Mouse (Mus musculus) limb, embryonic 11.5 days (tissue): ENCODE data around the gene Synpo2. TPM values are rescaled to one million over a fixed set of nuclear protein-coding genes. Genes with fewer than 3 reads are reported as not detected.

ENCODE experiments used
- ATAC-seq: fragments of 200-750 bp; cut with Nextera tagmentation; 2 replicates; pipeline ENCODE4 v1.8.0; 2017; ENCODE audit warnings: low read depth; ENCODE audit not compliant: insufficient number of reproducible peaks, low FRiP score, low TSS enrichment
- DNase-seq: peaks from one replicate; pipeline ENCODE4 v3.0.0-alpha.2; 2015; ENCODE audit warnings: low spot score
- H3K27ac ChIP-seq: fragments of 300-500 bp; sonication (generic); replicated peaks from 2 replicates; pipeline ENCODE4 v1.5.1; 2014; ENCODE audit warnings: low read depth, mild to moderate bottlenecking, low read length
- H3K27me3 ChIP-seq: fragments of 300-500 bp; sonication (generic); 2 replicates; pipeline ENCODE4 v1.6.1; 2014; ENCODE audit warnings: mild to moderate bottlenecking, low read length, mixed read lengths; ENCODE audit not compliant: control insufficient read depth, insufficient read depth
- H3K36me3 ChIP-seq: fragments of 300-500 bp; sonication (generic); 2 replicates; pipeline ENCODE4 v1.6.1; 2014; ENCODE audit warnings: mild to moderate bottlenecking, low read length, moderate library complexity, mixed read lengths; ENCODE audit not compliant: control insufficient read depth, insufficient read depth
- H3K4me1 ChIP-seq: fragments of 300-500 bp; sonication (generic); 2 replicates; pipeline ENCODE4 v1.6.1; 2014; ENCODE audit warnings: low read length, mixed read lengths; ENCODE audit not compliant: control insufficient read depth, insufficient read depth
- H3K4me2 ChIP-seq: fragments of 300-500 bp; sonication (generic); 2 replicates; pipeline ENCODE4 v1.6.1; 2014; ENCODE audit warnings: low read depth, mild to moderate bottlenecking, moderate library complexity; ENCODE audit not compliant: severe bottlenecking
- H3K4me3 ChIP-seq: fragments of 300-500 bp; sonication (generic); 2 replicates; pipeline ENCODE4 v1.5.1; 2014; ENCODE audit warnings: low read depth, low read length
- H3K9ac ChIP-seq: fragments of 300-500 bp; sonication (generic); 2 replicates; pipeline ENCODE4 v1.6.1; 2014; ENCODE audit warnings: mild to moderate bottlenecking, low read length
- H3K9me3 ChIP-seq: fragments of 300-500 bp; sonication (generic); 2 replicates; pipeline ENCODE4 v1.6.1; 2016; ENCODE audit warnings: low read length; ENCODE audit not compliant: control insufficient read depth
- WGBS: fragments of 180-500 bp; shearing (Covaris S2); extraction: QIAGEN DNeasy Blood & Tissue Kit; methylation state at CpG from one replicate; pipeline ENCODE4 v1.1.7; 2014; 5-methylcytosine and 5-hydroxymethylcytosine counted together
- polyA plus RNA-seq: library from polyadenylated mRNA; unstranded; fragments of >200 nt; fragmentation: Nextera tagmentation; extraction: Ambion mirVana; gene quantifications from 2 replicates; pipeline ENCODE4 v1.2.1, GENCODE M21; 2014

The Synpo2 gene
- polyA plus RNA-seq, 1 experiment from 2014 or later = 4.2 TPM

DNA sequence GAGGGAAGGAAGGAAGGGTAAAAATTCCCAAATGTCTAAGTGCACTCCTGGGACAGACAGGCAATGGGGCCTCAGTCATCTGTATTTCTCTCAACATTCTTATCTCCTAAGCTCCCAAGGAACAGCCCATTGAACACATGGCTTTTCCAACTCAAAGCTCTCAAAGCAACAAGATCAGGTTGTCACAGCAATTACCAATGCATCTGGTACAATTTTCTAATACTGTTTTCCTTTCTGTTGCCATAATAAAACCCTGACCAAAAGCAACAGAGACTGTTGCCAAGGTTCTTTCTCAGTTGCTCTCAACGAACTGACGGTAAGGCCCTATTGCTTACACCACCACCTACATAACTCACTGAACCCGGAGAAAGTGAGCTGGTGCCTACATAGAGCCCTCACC, 8.7 kb downstream of the Synpo2 start:
- no peak overlapping the region for H3K27ac ChIP-seq
- H3K4me1 ChIP-seq = no peaks in the 10 kb centered on the region
- DNase-seq = peak; percentile 11
- H3K9ac ChIP-seq = no peak overlapping the region
- no peak for ATAC-seq
- no peak overlapping the region for H3K4me3 ChIP-seq
- no peaks in the 10 kb centered on the region for H3K36me3 ChIP-seq
- no peaks in the 10 kb centered on the region for H3K9me3 ChIP-seq
- H3K4me2 ChIP-seq = no peak overlapping the region
- no peaks in the 10 kb centered on the region for H3K27me3 ChIP-seq
- WGBS = 96% methylated on average over 3 of the region's 3 CpGs

DNA sequence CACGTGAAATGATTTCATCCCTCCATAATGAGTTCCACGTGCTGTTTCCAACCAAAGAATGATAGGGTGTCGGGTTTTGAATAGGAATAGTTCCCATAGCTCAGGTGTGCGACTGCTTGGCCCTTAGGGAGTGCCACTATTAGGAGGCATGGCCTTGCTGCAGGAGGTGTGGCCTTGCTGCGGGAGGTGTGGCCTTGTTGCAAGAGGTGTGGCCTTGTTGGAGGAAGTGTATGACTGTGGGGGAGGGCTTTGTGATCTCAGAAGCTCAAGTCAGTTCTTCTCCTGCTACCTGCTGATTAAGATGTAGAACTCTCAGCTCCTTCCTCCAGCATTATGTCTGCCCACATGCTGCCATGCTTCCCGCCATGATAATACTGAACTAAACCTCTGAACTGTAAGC, 17.3 kb downstream of the Synpo2 start:
- Histone ChIP-seq H3K27me3 (no peaks in the 10 kb centered on the region), H3K4me3 (no peak overlapping the region), H3K4me1 (no peaks in the 10 kb centered on the region), H3K9me3 (no peaks in the 10 kb centered on the region), H3K36me3 (no peaks in the 10 kb centered on the region), H3K27ac (no peak overlapping the region), H3K4me2 (no peak overlapping the region), H3K9ac (no peak overlapping the region)
- no peak for ATAC-seq
- 41% methylated on average over 6 of the region's 6 CpGs for WGBS
- DNase-seq = no peak

DNA sequence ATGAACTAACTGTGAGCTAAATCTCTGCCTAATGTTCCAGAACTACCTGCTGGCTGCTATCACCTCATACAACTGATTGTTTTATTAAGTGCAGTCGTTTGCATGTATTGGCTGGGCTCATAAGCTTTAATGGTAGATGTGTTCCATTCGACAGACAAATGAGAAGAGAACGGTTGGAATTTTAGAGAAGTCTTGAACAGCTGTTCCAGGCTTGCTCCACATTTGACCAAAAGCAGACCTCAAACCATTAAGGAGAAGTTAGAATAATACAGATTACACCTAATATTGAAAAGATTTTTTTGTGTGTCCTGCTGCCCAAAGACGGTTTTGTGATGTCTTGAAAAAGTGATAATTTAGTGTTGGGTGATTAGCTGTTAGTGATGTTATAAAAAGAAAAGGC, 27.1 kb downstream of the Synpo2 start:
- Histone ChIP-seq H3K27me3 (no peaks in the 10 kb centered on the region), H3K9ac (no peak overlapping the region), H3K4me2 (no peak overlapping the region), H3K36me3 (no peaks in the 10 kb centered on the region), H3K9me3 (no peaks in the 10 kb centered on the region), H3K27ac (no peak overlapping the region), H3K4me3 (no peak overlapping the region), H3K4me1 (no peaks in the 10 kb centered on the region)
- DNase-seq (no peak), ATAC-seq (no peak)
- WGBS = 40% methylated on average over 4 of the region's 4 CpGs

DNA sequence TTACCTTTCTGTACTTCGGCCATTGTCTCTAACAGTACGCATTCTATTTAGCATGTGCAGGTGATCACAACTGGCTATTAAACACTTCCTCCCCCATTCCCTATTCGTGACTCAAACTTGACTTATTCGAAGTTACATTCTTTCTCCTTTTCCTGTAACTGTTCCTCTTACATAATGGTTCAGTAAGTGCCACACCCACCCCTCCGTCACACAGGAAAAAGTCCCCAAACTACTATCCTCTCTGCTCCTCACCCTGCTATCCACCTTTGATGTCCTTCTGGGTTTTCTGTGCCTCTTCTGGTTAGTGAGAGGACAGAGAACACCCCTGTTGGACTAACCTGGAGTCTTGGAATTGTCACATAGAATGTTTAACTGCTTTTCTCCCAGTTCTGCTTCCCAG, 28.6 kb downstream of the Synpo2 start:
- Histone ChIP-seq H3K4me3 (no peak overlapping the region), H3K9me3 (no peaks in the 10 kb centered on the region), H3K4me2 (no peak overlapping the region), H3K9ac (no peak overlapping the region), H3K27ac (no peak overlapping the region), H3K36me3 (no peaks in the 10 kb centered on the region), H3K4me1 (no peaks in the 10 kb centered on the region), H3K27me3 (no peaks in the 10 kb centered on the region)
- DNase-seq (no peak), ATAC-seq (no peak)
- WGBS = 80% methylated on average over 5 of the region's 5 CpGs

DNA sequence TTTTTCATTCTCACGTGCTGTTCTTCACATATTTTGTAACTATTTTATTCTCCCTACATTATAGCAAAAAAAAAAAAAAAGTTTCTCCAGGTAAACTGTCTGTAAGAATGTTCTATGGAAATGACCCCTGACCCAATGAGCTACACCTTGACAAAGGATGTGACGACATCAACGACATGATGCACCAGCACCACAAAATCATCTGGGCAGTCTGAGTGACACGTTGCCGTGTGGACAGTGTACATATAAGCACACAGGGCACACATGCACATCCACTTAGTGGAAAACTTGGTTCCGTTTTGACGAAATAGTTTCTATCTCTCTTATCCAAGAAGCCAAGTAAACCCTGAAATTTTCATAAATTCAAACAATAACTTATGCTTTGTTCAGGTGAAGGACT, 30.5 kb downstream of the Synpo2 start:
- Histone ChIP-seq H3K27ac (no peak overlapping the region), H3K4me1 (no peaks in the 10 kb centered on the region), H3K36me3 (no peaks in the 10 kb centered on the region), H3K9ac (no peak overlapping the region), H3K27me3 (no peaks in the 10 kb centered on the region), H3K9me3 (no peaks in the 10 kb centered on the region), H3K4me2 (no peak overlapping the region), H3K4me3 (no peak overlapping the region)
- DNase-seq = no peak
- 88% methylated on average over 7 of the region's 7 CpGs for WGBS
- ATAC-seq = no peak

- no peak for ATAC-seq
- WGBS = 75% methylated on average over 6 of the region's 6 CpGs
- Histone ChIP-seq H3K9me3 (no peaks in the 10 kb centered on the region), H3K27ac (no peak overlapping the region), H3K9ac (no peak overlapping the region), H3K27me3 (no peaks in the 10 kb centered on the region), H3K4me3 (no peak overlapping the region), H3K4me2 (no peak overlapping the region), H3K4me1 (no peaks in the 10 kb centered on the region), H3K36me3 (no peaks in the 10 kb centered on the region)
- no peak for DNase-seq
Measured at GRCm38 (mm10) chr3:123205065-123205464, 30.9 kb downstream of the Synpo2 start.

DNA sequence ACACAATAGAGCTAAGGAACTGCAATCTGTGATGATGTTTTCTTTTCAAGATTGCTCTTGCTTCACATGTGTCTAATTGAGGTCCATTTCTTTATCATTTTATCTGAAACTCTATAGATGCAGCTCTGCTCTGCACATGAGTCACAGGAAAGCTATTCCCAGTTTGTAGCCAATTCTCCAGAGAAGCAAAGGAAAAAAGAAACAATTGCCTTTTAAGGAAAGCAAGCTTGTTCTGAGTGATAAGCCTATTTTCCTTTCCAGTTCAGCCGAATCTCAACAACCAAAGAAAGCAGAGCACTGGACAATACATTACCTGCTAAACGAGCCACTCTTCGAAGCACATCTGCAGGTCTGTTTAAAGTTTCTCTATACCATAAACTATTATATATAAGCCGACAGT, 31.3 kb downstream of the Synpo2 start:
- Histone ChIP-seq H3K27me3 (no peaks in the 10 kb centered on the region), H3K9ac (no peak overlapping the region), H3K4me2 (no peak overlapping the region), H3K36me3 (no peaks in the 10 kb centered on the region), H3K4me1 (no peaks in the 10 kb centered on the region), H3K4me3 (no peak overlapping the region), H3K27ac (no peak overlapping the region), H3K9me3 (no peaks in the 10 kb centered on the region)
- WGBS = 68% methylated on average over 4 of the region's 4 CpGs
- DNase-seq (no peak), ATAC-seq (no peak)

GRCm38 (mm10) chr3:123201798-123202197, 34.2 kb downstream of the Synpo2 start:
- WGBS = 91% methylated on average over 2 of the region's 2 CpGs
- ATAC-seq = no peak

DNA sequence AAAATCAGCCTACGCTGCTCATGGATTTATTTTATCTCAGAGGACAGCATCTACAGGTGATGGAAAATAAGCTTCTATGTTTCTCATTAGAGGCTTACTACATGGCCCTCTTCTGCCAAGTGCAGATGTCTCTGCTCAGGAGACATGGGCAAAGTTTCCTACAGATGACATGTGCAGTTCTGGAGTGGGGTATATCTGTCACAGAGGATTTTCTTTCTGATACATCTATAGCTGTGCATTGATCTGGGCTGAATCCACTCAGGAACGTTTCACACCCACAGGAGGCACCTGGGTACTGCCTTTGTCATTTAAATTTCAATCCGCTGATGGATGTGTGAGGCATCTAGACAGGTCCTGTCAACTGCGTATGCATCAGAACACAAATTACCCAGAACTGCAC, 42.2 kb downstream of the Synpo2 start:
- Histone ChIP-seq H3K4me1 (no peaks in the 10 kb centered on the region), H3K4me2 (no peak overlapping the region), H3K9ac (no peak overlapping the region), H3K4me3 (no peak overlapping the region), H3K27ac (no peak overlapping the region), H3K27me3 (no peaks in the 10 kb centered on the region), H3K9me3 (no peaks in the 10 kb centered on the region), H3K36me3 (no peaks in the 10 kb centered on the region)
- DNase-seq = no peak
- ATAC-seq = no peak
- 86% methylated on average over 4 of the region's 4 CpGs for WGBS

More at GRCm38 (mm10) chr3:123201798-123202197, 34.2 kb downstream of the Synpo2 start:
- Histone ChIP-seq H3K27ac (no peak overlapping the region), H3K4me2 (no peak overlapping the region), H3K9me3 (no peaks in the 10 kb centered on the region), H3K4me1 (no peaks in the 10 kb centered on the region), H3K36me3 (no peaks in the 10 kb centered on the region), H3K9ac (no peak overlapping the region), H3K4me3 (no peak overlapping the region), H3K27me3 (no peaks in the 10 kb centered on the region)
- no peak for DNase-seq
